Mouse (Mus musculus) adipocyte (in vitro differentiated cells): Measurements from ENCODE around the gene Kcnma1.

Experiments used
- DNase-seq: peaks from one replicate; pipeline ENCODE4 v3.0.0-alpha.2; 2016; ENCODE audit warnings: low spot score

The Kcnma1 gene

DNA sequence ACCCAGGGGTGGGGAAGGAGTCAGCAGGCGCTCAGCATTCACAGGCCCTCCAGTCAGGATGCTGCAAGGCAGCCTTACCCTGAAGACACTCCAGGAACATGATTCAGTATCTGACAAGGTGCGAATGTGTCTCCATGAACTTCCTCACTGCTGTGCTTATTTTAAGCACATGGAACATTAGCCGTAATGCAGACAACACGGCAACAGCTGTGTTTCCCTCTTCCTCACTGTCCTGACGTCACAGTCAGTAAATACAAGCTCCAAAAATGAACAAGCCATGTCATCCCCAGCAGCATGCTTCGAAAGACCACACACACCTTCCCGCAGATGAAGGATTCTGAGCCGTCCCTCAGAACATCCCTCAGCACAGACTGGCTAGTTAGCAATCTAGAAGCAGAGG, 47.8 kb downstream of the Kcnma1 start:
- DNase-seq: no peak

DNA sequence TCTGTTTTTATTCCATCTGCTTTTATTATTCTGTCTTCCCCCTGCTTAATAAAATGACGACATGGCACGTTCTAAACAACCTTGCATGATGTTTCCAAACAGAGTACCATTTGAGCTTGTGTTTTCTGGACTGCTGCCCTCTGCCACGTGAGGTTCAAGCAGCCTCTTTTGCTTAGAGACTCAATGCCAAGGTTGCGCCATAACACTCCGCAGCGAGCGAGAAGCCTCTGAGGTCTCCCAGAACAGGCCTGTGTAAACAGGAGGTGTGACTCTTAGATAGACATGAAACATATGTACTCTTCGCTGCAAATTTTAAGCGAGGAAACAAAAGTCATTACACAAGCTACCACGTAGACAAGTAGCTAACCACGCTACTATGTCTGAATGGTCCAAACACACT, 55.2 kb downstream of the Kcnma1 start:
- DNase-seq: peak; percentile 3

GRCm38 (mm10) chr14:23957270-23957669, 57.0 kb downstream of the Kcnma1 start:
- DNase-seq: no peak

DNA sequence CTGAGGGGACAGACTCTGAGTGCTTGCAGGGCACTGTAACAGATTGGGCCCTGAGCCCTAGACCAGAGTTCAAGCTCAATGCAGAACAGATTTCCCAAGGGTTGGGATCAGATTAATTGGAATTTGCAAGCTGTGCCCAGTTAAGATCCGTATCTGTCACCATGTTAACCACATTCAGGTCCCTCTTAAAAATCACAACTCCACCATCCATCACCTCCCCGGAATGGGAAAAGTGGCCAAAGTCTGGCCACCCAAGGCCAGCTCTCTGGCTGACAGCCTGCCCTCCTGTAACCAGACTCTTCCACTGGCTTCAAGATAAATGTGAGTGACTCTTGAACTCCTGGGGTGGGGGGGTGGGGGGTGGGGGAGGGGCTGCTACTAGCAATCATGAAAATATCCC, 70.4 kb downstream of the Kcnma1 start:
- no peak for DNase-seq

DNA sequence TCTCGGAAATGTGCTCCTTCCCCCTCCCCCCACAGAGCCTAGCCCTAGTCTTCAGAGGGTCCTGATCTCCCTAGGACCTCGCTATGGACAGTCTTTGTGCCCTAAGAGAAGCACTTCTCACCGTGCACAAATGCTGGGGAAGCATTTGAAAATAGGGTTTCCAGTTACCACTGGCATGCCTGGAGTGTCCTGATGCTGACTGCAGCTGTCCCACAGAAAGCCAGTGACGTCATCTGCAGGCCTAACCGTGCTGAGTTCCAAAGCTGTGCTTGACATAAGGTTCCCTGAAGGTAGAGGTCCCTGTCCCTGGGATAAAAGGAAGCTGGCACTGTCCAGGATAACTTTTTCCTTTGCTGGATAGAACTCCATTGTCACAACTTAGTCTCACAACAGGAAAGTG, 71.1 kb downstream of the Kcnma1 start:
- no peak for DNase-seq

GRCm38 (mm10) chr14:23942103-23942502, 72.2 kb downstream of the Kcnma1 start:
- DNase-seq: no peak

GRCm38 (mm10) chr14:23935016-23935415, 79.3 kb downstream of the Kcnma1 start:
- no peak for DNase-seq

DNA sequence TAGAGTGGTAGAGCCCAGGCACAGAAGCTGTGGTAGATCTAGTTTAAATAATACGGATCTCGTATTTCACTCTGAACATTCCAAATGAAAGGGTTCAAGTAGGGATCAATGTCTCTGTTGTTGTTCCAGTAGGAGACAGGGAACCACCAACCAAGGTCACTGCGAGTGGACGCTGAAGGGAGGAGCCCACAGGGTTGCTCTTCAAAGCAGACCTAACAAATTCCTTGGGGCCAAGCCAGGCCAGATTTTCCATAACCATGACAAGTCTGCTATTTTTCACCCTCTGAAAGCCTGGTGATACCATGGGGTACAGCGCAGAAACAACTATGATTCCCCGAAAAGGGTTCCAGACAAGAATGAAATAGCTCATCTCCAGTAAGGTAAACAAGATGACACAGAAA, 82.6 kb downstream of the Kcnma1 start:
- DNase-seq: no peak

GRCm38 (mm10) chr14:23929168-23929567, 85.1 kb downstream of the Kcnma1 start:
- no peak for DNase-seq

GRCm38 (mm10) chr14:23923356-23923755, 90.9 kb downstream of the Kcnma1 start:
- no peak for DNase-seq

DNA sequence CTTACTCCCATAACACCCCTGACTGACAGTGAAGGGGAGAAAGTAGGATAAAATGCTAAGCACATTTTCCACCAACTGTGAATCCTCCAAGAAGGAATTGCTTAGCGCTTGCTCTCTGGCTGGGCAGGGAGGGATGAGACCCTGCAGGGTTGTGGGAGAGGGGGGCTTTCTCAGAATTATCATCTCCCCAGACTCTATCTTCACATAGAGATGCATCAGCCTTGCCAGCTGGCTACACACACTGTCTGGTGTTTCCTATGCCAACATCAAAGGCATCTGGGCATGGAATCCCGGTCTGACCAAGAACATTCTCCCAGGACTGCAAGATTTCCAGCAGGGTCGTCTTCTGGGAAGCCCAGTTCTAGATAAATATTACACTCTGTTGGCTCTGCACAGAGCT, 91.5 kb downstream of the Kcnma1 start:
- DNase-seq: no peak

DNA sequence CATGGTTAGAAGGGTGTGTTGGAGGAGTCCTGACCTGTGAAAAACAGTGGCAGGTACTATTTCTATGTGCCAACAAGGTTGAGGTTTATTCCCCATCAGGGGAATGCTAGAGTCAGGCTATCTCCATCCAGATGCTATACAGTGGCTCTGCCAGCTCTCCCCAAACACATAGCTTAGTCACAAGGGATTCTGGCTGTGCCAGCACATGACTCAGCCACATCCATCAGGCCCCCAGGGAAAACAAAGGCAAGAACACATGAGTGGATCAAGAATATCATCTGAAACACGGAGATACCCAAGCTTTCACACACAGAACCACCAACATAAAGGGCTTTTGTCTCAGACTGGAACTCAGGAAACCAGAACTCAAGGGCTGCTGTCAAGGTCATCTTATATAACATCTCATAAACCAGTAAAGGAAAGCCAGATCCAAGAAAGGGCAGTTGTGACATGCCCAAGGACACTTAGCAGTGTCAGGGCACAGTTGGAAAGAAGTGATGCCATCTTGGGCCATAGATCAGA, 103.1 kb downstream of the Kcnma1 start:
- DNase-seq: no peak

GRCm38 (mm10) chr14:23908564-23908963, 105.7 kb downstream of the Kcnma1 start:
- DNase-seq: no peak

GRCm38 (mm10) chr14:23902636-23903279, 111.5 kb downstream of the Kcnma1 start:
- DNase-seq: no peak

DNA sequence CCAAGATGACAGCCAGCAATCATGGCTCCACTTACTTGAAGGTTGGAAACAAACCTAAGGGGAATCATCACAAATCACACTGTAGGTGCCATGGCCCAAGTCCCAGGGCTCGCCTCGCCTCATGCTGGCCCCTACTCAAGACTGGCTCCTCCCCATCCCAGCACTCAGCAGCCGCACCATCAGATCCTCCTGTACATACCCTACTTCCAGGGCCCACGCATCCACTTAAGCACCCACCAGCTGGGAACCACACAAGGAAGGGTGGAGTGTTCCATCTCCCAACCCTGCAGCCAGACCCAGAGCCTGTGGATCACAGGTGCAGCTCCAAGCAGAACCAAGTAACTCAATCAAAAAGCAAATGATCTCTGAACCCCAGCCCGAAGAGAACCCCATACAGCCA, 114.8 kb downstream of the Kcnma1 start:
- DNase-seq: no peak

DNA sequence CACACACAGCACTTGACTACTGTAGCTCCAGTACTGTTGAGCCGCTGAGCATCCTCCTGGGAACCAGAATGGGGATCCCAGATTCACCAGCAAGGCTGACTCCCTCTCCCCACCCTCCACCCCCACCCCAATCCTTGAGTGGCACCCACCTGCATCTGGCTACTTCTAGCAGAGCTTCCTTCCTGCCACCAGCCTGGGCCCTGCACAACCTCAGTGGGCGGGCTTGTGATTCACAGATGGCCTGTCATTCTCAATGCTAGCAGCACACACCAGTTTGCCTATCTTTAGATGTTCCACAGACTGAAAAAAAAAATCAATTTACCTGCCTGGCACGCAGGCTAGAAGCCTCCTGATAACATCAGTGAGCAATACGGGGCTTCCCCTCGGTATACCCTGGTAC, 116.5 kb downstream of the Kcnma1 start:
- no peak for DNase-seq

- DNase-seq: no peak
These were observed 118.3 kb downstream of the Kcnma1 start for GRCm38 (mm10) chr14:23896036-23896435.

- DNase-seq: no peak
These were observed 128.2 kb downstream of the Kcnma1 start for GRCm38 (mm10) chr14:23886112-23886511.

DNA sequence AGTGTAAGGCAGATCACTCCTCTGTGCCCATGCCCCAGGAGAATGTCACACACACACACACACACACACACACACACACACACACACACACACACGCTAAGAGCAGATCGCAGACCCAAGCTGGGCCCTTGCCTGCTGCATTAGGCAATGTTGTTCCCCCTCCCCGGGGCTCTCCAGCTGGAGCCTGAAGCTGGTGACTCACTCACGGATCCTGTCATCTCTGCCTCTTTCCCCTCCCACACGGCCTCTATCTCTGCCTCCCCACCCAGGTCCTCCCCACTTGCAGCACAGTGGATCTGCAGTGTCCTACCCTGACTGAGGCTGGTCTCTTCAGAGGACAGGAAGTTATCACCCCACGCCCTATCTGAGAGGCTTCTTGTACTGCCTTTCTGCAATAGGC, 128.8 kb downstream of the Kcnma1 start:
- peak; percentile 2 for DNase-seq

DNA sequence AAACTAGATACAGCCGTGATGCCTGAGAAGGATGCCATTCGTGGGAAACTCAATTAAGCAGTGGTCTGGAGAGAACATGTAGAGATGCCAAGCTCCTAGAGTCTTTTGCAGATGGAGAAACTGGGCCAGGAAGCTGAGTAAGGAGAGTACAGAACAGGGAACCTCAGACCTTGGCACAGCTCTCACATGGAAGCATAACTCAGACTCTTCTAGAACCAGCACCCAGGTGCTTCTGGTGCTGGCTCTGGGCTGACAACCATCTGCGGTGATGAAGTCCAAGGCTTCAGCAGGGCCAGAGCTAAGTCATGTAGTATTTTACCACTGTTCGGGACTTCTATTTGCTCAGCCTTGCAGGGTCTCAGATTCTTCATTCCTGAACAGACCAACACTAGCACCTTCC, 129.2 kb downstream of the Kcnma1 start:
- DNase-seq: no peak

- DNase-seq: no peak
These were observed 132.3 kb downstream of the Kcnma1 start for GRCm38 (mm10) chr14:23882001-23882400.

DNA sequence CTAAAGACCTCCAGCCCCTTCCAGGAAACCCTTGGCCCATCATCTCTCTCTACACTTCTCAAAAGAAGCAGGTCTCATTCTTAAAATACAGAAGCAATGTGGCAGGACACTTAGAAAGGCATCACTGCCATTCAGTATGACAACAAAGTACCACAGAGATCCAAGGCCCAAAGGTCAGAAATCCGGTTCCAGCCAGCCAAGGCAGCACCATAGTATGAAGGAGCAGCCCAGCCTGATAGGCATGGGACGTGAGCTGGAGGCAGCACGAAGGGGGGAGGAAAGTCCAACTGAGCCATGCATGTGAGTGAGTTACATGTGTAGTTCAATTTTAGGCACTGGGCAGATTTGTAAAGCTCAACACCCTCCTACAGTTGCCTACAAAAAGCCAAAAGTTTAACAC, 135.0 kb downstream of the Kcnma1 start:
- no peak for DNase-seq

GRCm38 (mm10) chr14:23877561-23877960, 136.7 kb downstream of the Kcnma1 start:
- DNase-seq: no peak

- DNase-seq: no peak
These were observed 139.7 kb downstream of the Kcnma1 start for GRCm38 (mm10) chr14:23874545-23874944.
